Mouse (Mus musculus) liver, embryonic 12.5 days (tissue): ENCODE measurements around the gene Mfsd6. TPM values are rescaled to one million over a fixed set of nuclear protein-coding genes. Genes with fewer than 3 reads are reported as not detected.

ENCODE experiments used
- ATAC-seq: fragments of 200-750 bp; cut with Nextera tagmentation; 2 replicates; pipeline ENCODE4 v1.8.0; 2017; ENCODE audit warnings: moderate number of reproducible peaks, mild to moderate bottlenecking, moderate library complexity
- H3K27ac ChIP-seq: fragments of 300-500 bp; sonication (generic); 2 replicates; pipeline ENCODE4 v1.5.1; 2016; ENCODE audit warnings: mild to moderate bottlenecking
- H3K27me3 ChIP-seq: fragments of 300-500 bp; sonication (generic); replicated peaks from 2 replicates; pipeline ENCODE4 v1.6.1; 2016; ENCODE audit warnings: mild to moderate bottlenecking, moderate library complexity
- H3K36me3 ChIP-seq: fragments of 300-500 bp; sonication (generic); 2 replicates; pipeline ENCODE4 v1.6.1; 2016; ENCODE audit warnings: mild to moderate bottlenecking, moderate library complexity
- H3K4me1 ChIP-seq: fragments of 300-500 bp; sonication (generic); 2 replicates; pipeline ENCODE4 v1.6.1; 2016
- H3K4me2 ChIP-seq: fragments of 300-500 bp; sonication (generic); 2 replicates; pipeline ENCODE4 v1.6.1; 2016; ENCODE audit warnings: mild to moderate bottlenecking, moderate library complexity
- H3K4me3 ChIP-seq: fragments of 300-500 bp; sonication (generic); 2 replicates; pipeline ENCODE4 v1.5.1; 2016; ENCODE audit warnings: mild to moderate bottlenecking, moderate library complexity
- H3K9ac ChIP-seq: fragments of 300-500 bp; sonication (generic); 2 replicates; pipeline ENCODE4 v1.6.1; 2016; ENCODE audit warnings: mild to moderate bottlenecking, moderate library complexity
- H3K9me3 ChIP-seq: fragments of 300-500 bp; sonication (generic); replicated peaks from 2 replicates; pipeline ENCODE4 v1.6.1; 2016; ENCODE audit warnings: mild to moderate bottlenecking, moderate library complexity
- WGBS: fragments of 180-500 bp; shearing (Covaris S2); methylation state at CpG from one replicate; pipeline ENCODE4 v1.1.7; 2016; ENCODE audit not compliant: insufficient replicate concordance; 5-methylcytosine and 5-hydroxymethylcytosine counted together
- polyA plus RNA-seq: library from polyadenylated mRNA; unstranded; fragments of >200 nt; fragmentation: Nextera tagmentation; extraction: Ambion mirVana; gene quantifications from 2 replicates; pipeline ENCODE4 v1.2.1, GENCODE M21; 2016

The Mfsd6 gene
- polyA plus RNA-seq, 1 experiment from 2014 or later = 0.25 TPM

- Histone ChIP-seq H3K36me3 (0 out of 2 replicates have a peak, but pooled peaks cover 2% of the 10 kb centered on the region), H3K9ac (no peak overlapping the region), H3K4me3 (peak overlapping the region; percentile 75), H3K4me2 (peak overlapping the region; percentile 69), H3K4me1 (peaks cover 13% of the 10 kb centered on the region; the same call in 1 of the 2 replicates), H3K27ac (no peak overlapping the region), H3K9me3 (no peaks in the 10 kb centered on the region), H3K27me3 (no peaks in the 10 kb centered on the region)
- no peak for ATAC-seq
- 49% methylated on average over 2 of the region's 2 CpGs for WGBS
Observed at GRCm38 (mm10) chr1:52631570-52631969, 95.7 kb downstream of the Mfsd6 start.

- Histone ChIP-seq H3K9ac (peak overlapping the region; percentile 72), H3K9me3 (no peaks in the 10 kb centered on the region), H3K27ac (peak overlapping the region; percentile 65), H3K4me1 (peaks cover 13% of the 10 kb centered on the region; the same call in 1 of the 2 replicates), H3K36me3 (0 out of 2 replicates have a peak, but pooled peaks cover 2% of the 10 kb centered on the region), H3K4me2 (peak overlapping the region; percentile 69), H3K4me3 (peak overlapping the region; percentile 75), H3K27me3 (no peaks in the 10 kb centered on the region)
- 2% methylated on average over 6 of the region's 6 CpGs for WGBS
- ATAC-seq = peak; percentile 72
Observed at GRCm38 (mm10) chr1:52630937-52631299, 96.3 kb downstream of the Mfsd6 start.

- peak within 1 kb of the TSS; percentile 69 for H3K4me2 ChIP-seq
- no peaks in the 10 kb centered on the region for H3K27me3 ChIP-seq
- peak within 1 kb of the TSS; percentile 72 for H3K9ac ChIP-seq
- H3K4me3 ChIP-seq = peak within 1 kb of the TSS; percentile 75
- H3K9me3 ChIP-seq = no peaks in the 10 kb centered on the region
- peak within 1 kb of the TSS; percentile 65 for H3K27ac ChIP-seq
- WGBS = under 1% methylated on average over 40 of the region's 44 CpGs
- peaks cover 13% of the 10 kb centered on the region; the same call in 1 of the 2 replicates for H3K4me1 ChIP-seq
- 0 out of 2 replicates have a peak, but pooled peaks cover 2% of the 10 kb centered on the region for H3K36me3 ChIP-seq
- ATAC-seq = peak; percentile 91
Observed at GRCm38 (mm10) chr1:52630248-52630936, 96.9 kb downstream of the Mfsd6 start, which contains the start of gene Nemp2. Nemp2 (plus strand) TSS chr1:52630703.

GRCm38 (mm10) chr1:52620442-52620841, 106.8 kb downstream of the Mfsd6 start:
- Histone ChIP-seq H3K4me1 (no peaks in the 10 kb centered on the region), H3K27ac (no peak overlapping the region)
- ATAC-seq = no peak

GRCm38 (mm10) chr1:52618217-52618616, 109.0 kb downstream of the Mfsd6 start:
- Histone ChIP-seq H3K9me3 (no peaks in the 10 kb centered on the region), H3K36me3 (no peaks in the 10 kb centered on the region), H3K4me2 (no peak overlapping the region), H3K27ac (no peak overlapping the region), H3K27me3 (no peaks in the 10 kb centered on the region), H3K4me1 (no peaks in the 10 kb centered on the region), H3K9ac (no peak overlapping the region), H3K4me3 (no peak overlapping the region)
- WGBS = 41% methylated on average over 1 of the region's 1 CpGs
- no peak for ATAC-seq

More at GRCm38 (mm10) chr1:52620442-52620841, 106.8 kb downstream of the Mfsd6 start:
- H3K4me2 ChIP-seq = no peak overlapping the region
- no peak overlapping the region for H3K9ac ChIP-seq
- no peaks in the 10 kb centered on the region for H3K36me3 ChIP-seq
- H3K4me3 ChIP-seq = no peak overlapping the region
- no peaks in the 10 kb centered on the region for H3K27me3 ChIP-seq
- H3K9me3 ChIP-seq = no peaks in the 10 kb centered on the region

GRCm38 (mm10) chr1:52608486-52608885, 118.8 kb downstream of the Mfsd6 start:
- Histone ChIP-seq H3K27ac (no peak overlapping the region), H3K27me3 (no peaks in the 10 kb centered on the region), H3K36me3 (no peaks in the 10 kb centered on the region), H3K9ac (no peak overlapping the region), H3K4me1 (no peaks in the 10 kb centered on the region), H3K9me3 (no peaks in the 10 kb centered on the region), H3K4me3 (no peak overlapping the region), H3K4me2 (no peak overlapping the region)
- WGBS = 70% methylated on average over 4 of the region's 4 CpGs
- ATAC-seq = no peak

- Histone ChIP-seq H3K9ac (no peak overlapping the region), H3K4me3 (no peak overlapping the region), H3K27ac (no peak overlapping the region), H3K9me3 (no peaks in the 10 kb centered on the region), H3K36me3 (no peaks in the 10 kb centered on the region), H3K27me3 (no peaks in the 10 kb centered on the region), H3K4me2 (no peak overlapping the region), H3K4me1 (no peaks in the 10 kb centered on the region)
- 18% methylated on average over 1 of the region's 1 CpGs for WGBS
- no peak for ATAC-seq
Observed at GRCm38 (mm10) chr1:52607700-52608099, 119.6 kb downstream of the Mfsd6 start.

Other genes with a start within 250 kb of the Mfsd6 start
- 17.4 and 18.0 TPM in 2 replicates for gene Nab1, start 226.8 kb downstream of the Mfsd6 start, polyA plus RNA-seq
- 2.8 and 3.4 TPM in 2 replicates for gene Nemp2, start 96.8 kb downstream of the Mfsd6 start, polyA plus RNA-seq
- gene Inpp1, start 90.2 kb upstream of the Mfsd6 start, polyA plus RNA-seq = 5.4 and 6.2 TPM in 2 replicates
- 20.4 and 21.2 TPM in 2 replicates for gene Hibch, start 117.5 kb upstream of the Mfsd6 start, polyA plus RNA-seq